Mouse (Mus musculus): Measurements from ENCODE around the gene Elane. TPM values are rescaled to one million over a fixed set of nuclear protein-coding genes. Genes with fewer than 3 reads are reported as not detected.

The Elane gene
- total RNA-seq, 2 experiments from 2014 or later = not detected

GRCm38 (mm10) chr10:79910556-79910955, 24.5 kb downstream of the Elane start, which contains the start of gene Gm26602:
TSS of gene Gm26602 (plus strand) at chr10:79910856.
- intact Hi-C loops (cut with DNase I) = no loop called here
- DNase-seq = no peak

- DNase-seq = no peak
- intact Hi-C loops (cut with DNase I) = no loop called here
Observed at GRCm38 (mm10) chr10:79912412-79912811, 26.4 kb downstream of the Elane start.

GRCm38 (mm10) chr10:79914131-79914947, 28.3 kb downstream of the Elane start:
- DNase-seq = no peak
- intact Hi-C loops (cut with DNase I) = no loop called here

GRCm38 (mm10) chr10:79914948-79915596, 29.0 kb downstream of the Elane start:
- intact Hi-C loops (cut with DNase I) = no loop called here

GRCm38 (mm10) chr10:79916081-79916480, 30.0 kb downstream of the Elane start:
- DNase-seq = no peak
- intact Hi-C loops (cut with DNase I) = no loop called here

More at GRCm38 (mm10) chr10:79914948-79915596, 29.0 kb downstream of the Elane start:
- no peak for DNase-seq

GRCm38 (mm10) chr10:79916808-79917531, 30.9 kb downstream of the Elane start, which contains the start of gene Kiss1r:
TSS of gene Kiss1r (plus strand) at chr10:79916971.
- intact Hi-C loops (cut with DNase I) = no loop called here
- peak; percentile 82 to 84 for DNase-seq

GRCm38 (mm10) chr10:79917532-79918100, 31.6 kb downstream of the Elane start:
- intact Hi-C loops (cut with DNase I) = no loop called here
- no peak for DNase-seq

GRCm38 (mm10) chr10:79918231-79919078, 32.4 kb downstream of the Elane start:
- DNase-seq = no peak
- intact Hi-C loops (cut with DNase I) = no loop called here

- intact Hi-C loops (cut with DNase I) = no loop called here
Observed at GRCm38 (mm10) chr10:79919251-79919849, 33.3 kb downstream of the Elane start.

GRCm38 (mm10) chr10:79920056-79920890, 34.2 kb downstream of the Elane start:
- no peak for DNase-seq
- intact Hi-C loops (cut with DNase I) = no loop called here

More at GRCm38 (mm10) chr10:79919251-79919849, 33.3 kb downstream of the Elane start:
- no peak for DNase-seq

- intact Hi-C loops (cut with DNase I) = no loop called here
Observed at GRCm38 (mm10) chr10:79920958-79921535, 35.0 kb downstream of the Elane start, which contains the start of gene R3hdm4. TSS of gene R3hdm4 (minus strand) at chr10:79921208.

GRCm38 (mm10) chr10:79921572-79921971, 35.5 kb downstream of the Elane start:
- intact Hi-C loops (cut with DNase I) = no loop called here
- no peak for DNase-seq

More at GRCm38 (mm10) chr10:79920958-79921535, 35.0 kb downstream of the Elane start, which contains the start of gene R3hdm4:
- DNase-seq = no peak

GRCm38 (mm10) chr10:79924998-79925784, 39.1 kb downstream of the Elane start:
- intact Hi-C loops (cut with DNase I) = loop anchor here (1.0 kb wide), 2 partner anchors 33 kb away; no protein-coding TSS in a partner anchor
- DNase-seq = peak; percentile 86 to 94

GRCm38 (mm10) chr10:79925785-79926490, 39.9 kb downstream of the Elane start:
- intact Hi-C loops (cut with DNase I) = loop anchor here (1.0 to 2.0 kb wide), 2 partner anchors 29 to 32 kb away; no protein-coding TSS in a partner anchor
- no peak for DNase-seq

- intact Hi-C loops (cut with DNase I) = loop anchor here (2.0 kb wide), 1 partner anchor 28 kb away; no protein-coding TSS in a partner anchor
- peak; percentile 77 to 83 for DNase-seq
Observed at GRCm38 (mm10) chr10:79926491-79927323, 40.7 kb downstream of the Elane start, which contains the start of gene Arid3a. TSS of gene Arid3a (plus strand) at chr10:79927043.
